Mouse (Mus musculus) CD8-positive naive resting alpha-beta T cell, adult 2 months (primary cell): Measurements from ENCODE around the gene 3110040M04Rik.
"Not testable (repeated sequence)": the region's sequence is repeated elsewhere in the genome, so short reads cannot be mapped to it uniquely, and the experiment has no call there.

Source experiments
- DNase-seq, 2 experiments: peaks; one replicate each; pipeline ENCODE4 v3.0.0; 2022; ENCODE audit warnings: low read depth in 2 of 2, low spot score in 2 of 2

Gene 3110040M04Rik

DNA sequence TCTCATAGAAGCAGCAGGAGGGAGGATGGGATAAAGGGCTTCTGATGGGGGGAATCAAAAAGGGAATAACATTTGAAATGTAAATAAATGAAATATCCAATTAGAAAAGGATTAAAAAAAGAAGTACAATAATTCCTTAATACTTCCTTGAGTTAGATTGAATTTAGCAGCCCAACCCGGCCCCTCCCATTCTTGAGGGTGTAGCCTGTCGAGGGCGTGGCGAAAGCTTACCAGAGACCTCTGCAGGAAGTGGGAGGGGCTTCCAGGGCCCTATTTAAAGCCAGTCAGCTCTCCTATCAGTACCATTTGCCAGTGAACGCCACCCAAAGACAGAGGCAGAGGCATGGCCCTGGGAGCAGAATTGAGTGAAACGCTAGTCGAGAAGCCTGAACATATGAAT, 11.8 kb upstream of the 3110040M04Rik start, which contains the start of gene Gm8947:
Gene Gm8947 (plus strand): TSS at position 302 of the 400 bp plus-strand sequence.
- DNase-seq = not testable (repeated sequence)

GRCm38 (mm10) chr1:151192739-151193138, 11.2 kb upstream of the 3110040M04Rik start:
- not testable (repeated sequence) for DNase-seq

DNA sequence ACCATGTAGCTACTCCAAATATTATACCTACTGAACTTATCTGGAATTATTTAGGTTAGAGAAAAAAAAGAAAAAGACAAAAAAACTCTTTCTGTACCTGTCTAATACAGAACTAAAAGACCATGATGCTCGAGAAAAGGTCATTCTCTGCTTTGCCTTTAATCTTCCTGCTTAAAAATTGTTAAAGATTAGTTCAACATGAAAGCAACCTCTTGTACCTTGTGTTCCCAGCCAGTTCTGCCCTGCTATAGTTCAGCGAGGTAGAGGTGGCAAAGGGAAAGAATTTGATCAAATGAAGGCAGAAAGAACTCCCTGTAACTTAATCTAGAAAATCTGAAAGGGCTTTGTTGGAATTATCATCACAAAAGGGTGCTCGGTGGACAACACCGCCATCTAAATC, 7.9 kb upstream of the 3110040M04Rik start:
- not testable (repeated sequence) for DNase-seq

- DNase-seq = not testable (repeated sequence)
Observed at GRCm38 (mm10) chr1:151196690-151197089, 7.2 kb upstream of the 3110040M04Rik start.

DNA sequence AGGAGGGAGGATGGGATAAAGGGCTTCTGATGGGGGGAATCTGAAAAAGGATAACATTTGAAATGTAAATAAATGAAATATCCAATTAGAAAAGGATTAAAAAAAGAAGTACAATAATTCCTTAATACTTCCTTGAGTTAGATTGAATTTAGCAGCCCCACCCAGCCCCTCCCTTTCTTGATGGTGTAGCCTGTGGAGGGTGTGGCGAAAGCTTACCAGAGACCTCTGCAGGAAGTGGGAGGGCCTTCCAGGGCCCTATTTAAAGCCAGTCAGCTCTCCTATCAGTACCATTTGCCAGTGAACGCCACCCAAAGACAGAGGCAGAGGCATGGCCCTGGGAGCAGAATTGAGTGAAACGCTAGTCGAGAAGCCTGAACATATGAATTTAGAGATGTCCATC, 5.8 kb upstream of the 3110040M04Rik start, which contains the start of gene Gm47995:
Gene Gm47995 (plus strand): TSS at position 329 of the 400 bp plus-strand sequence.
- DNase-seq = not testable (repeated sequence)

GRCm38 (mm10) chr1:151200620-151201019, 3.3 kb upstream of the 3110040M04Rik start:
- not testable (repeated sequence) for DNase-seq

- DNase-seq = not testable (repeated sequence)
Observed at GRCm38 (mm10) chr1:151202771-151203170, 1.1 kb upstream of the 3110040M04Rik start.

GRCm38 (mm10) chr1:151208493-151208892, 4.6 kb downstream of the 3110040M04Rik start:
- not testable (repeated sequence) for DNase-seq

DNA sequence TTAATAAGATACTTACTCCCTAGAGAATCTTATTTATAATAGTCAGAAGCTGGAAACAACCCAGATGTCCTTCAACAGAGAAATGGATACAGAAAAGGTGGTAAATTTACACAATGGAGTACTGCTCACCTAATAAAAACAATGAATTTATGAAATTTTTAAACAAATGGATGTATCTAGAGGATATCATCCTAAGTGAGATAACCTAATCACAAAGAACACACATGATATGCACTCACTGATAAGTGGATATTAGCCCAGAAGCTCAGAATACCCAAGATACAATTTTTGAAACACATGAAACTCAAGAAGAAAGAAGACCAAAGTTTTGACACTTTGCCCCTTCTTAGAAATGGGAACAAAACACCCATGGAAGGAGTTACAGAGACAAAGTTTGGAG, 5.0 kb downstream of the 3110040M04Rik start:
- not testable (repeated sequence) for DNase-seq

DNA sequence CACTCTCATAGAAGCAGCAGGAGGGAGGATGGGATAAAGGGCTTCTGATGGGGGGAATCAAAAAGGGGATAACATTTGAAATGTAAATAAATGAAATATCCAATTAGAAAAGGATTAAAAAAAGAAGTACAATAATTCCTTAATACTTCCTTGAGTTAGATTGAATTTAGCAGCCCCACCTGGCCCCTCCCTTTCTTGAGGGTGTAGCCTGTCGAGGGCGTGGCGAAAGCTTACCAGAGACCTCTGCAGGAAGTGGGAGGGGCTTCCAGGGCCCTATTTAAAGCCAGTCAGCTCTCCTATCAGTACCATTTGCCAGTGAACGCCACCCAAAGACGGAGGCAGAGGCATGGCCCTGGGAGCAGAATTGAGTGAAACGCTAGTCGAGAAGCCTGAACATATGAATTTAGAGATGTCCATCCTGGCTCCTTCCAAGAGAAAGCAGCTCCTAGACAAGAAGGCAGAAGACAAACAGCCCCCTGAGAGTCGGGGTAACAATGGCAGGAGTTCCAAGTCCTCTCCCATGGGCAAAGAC, 6.0 kb downstream of the 3110040M04Rik start, which contains the start of gene Gm47996:
Gene Gm47996 (plus strand): TSS at position 308 of the 532 bp plus-strand sequence.
- not testable (repeated sequence) for DNase-seq

DNA sequence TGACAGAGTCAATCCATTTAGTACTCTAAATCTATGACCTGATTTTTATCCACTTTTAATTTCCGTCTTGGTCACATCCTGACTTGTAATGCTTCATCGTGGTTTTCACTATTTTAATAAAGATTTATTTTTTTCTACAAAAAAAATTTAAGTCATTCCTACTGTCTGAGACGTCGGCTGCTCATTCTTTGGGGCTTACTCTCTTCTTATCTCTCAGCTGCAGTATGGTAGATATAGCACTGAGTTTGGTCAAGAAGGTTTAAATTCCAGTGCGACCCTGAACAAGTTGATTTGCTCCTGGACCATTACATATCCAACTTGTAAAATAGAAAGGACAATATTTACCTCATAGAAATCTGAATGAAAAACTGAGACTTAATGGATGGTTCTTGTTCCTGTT, 7.7 kb downstream of the 3110040M04Rik start:
- DNase-seq = not testable (repeated sequence)

- no peak for DNase-seq
Observed at GRCm38 (mm10) chr1:151214862-151215261, 10.9 kb downstream of the 3110040M04Rik start.

- no peak for DNase-seq
Observed at GRCm38 (mm10) chr1:151215985-151216384, 12.1 kb downstream of the 3110040M04Rik start.

DNA sequence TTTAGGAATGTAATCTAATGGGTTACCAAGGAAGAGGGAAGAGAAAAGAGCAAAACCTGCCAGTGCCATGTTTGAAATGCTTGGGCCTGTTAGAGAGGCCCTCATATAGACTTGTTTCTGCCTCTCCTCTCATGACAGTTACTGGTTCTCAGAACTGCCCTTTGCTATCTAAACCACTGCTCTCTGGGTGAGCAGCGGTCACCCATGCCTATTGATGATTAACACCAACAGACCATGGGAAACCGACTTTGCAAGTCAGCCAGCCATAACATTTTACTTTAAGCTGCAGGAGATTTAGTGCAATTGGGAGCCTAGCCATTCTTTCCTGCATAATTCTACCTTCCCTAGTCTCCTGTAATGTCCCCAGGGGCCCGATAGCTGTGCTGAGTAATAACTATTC, 12.5 kb downstream of the 3110040M04Rik start:
- DNase-seq = no peak

GRCm38 (mm10) chr1:151219045-151219444, 15.1 kb downstream of the 3110040M04Rik start:
- DNase-seq = no peak

GRCm38 (mm10) chr1:151220098-151220497, 16.2 kb downstream of the 3110040M04Rik start:
- DNase-seq = no peak

- DNase-seq = no peak
Observed at GRCm38 (mm10) chr1:151222561-151223267, 18.8 kb downstream of the 3110040M04Rik start.

DNA sequence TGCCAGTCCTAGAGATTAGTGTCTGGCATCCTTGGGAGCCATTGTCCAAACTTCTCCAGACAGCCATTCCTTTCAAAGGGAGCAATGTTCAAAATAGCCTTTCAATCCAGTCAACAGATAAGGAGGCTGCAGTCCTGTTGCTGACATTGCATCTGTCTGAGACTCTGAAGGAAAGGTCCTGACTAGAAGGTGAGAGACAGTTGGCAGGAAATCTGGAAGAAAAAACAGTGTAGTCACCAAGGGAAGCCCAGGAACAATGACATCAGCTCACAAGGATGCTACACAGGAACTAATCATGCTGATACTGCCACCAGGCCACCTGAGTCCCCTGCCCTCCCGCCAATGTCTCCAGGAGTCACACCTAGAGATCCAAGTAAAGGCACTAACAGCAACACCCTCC, 19.5 kb downstream of the 3110040M04Rik start:
- no peak for DNase-seq

- DNase-seq = no peak
Observed at GRCm38 (mm10) chr1:151224536-151224935, 20.6 kb downstream of the 3110040M04Rik start.

- DNase-seq = no peak
Observed at GRCm38 (mm10) chr1:151227506-151227905, 23.6 kb downstream of the 3110040M04Rik start.

GRCm38 (mm10) chr1:151228320-151228989, 24.5 kb downstream of the 3110040M04Rik start:
- no peak for DNase-seq

GRCm38 (mm10) chr1:151232346-151232745, 28.4 kb downstream of the 3110040M04Rik start:
- no peak for DNase-seq
